Mouse (Mus musculus) neural tube, embryonic 11.5 days (tissue): ENCODE measurements around the gene Gyg. TPM values are rescaled to one million over a fixed set of nuclear protein-coding genes. Genes with fewer than 3 reads are reported as not detected.

Source experiments
- ATAC-seq: fragments of 200-750 bp; cut with Nextera tagmentation; 2 replicates; pipeline ENCODE4 v1.8.0; 2017; ENCODE audit warnings: moderate number of reproducible peaks, mild to moderate bottlenecking, moderate TSS enrichment, moderate library complexity; ENCODE audit not compliant: insufficient read depth, low FRiP score, low TSS enrichment
- DNase-seq: peaks from one replicate; pipeline ENCODE4 v3.0.0-alpha.2; 2015; ENCODE audit warnings: low spot score
- H3K27ac ChIP-seq: fragments of 300-500 bp; sonication (generic); 2 replicates; pipeline ENCODE4 v1.5.1; 2014; ENCODE audit warnings: low read depth, mild to moderate bottlenecking, low read length
- H3K27me3 ChIP-seq: fragments of 300-500 bp; sonication (generic); 2 replicates; pipeline ENCODE4 v1.6.1; 2014; ENCODE audit warnings: mild to moderate bottlenecking, low read length, mixed read lengths; ENCODE audit not compliant: control insufficient read depth, insufficient read depth
- H3K36me3 ChIP-seq: fragments of 300-500 bp; sonication (generic); 2 replicates; pipeline ENCODE4 v1.6.1; 2014; ENCODE audit warnings: mild to moderate bottlenecking, low read length, moderate library complexity, mixed read lengths; ENCODE audit not compliant: control insufficient read depth, insufficient read depth
- H3K4me1 ChIP-seq: fragments of 300-500 bp; sonication (generic); 2 replicates; pipeline ENCODE4 v1.6.1; 2014; ENCODE audit warnings: low read length, mixed read lengths; ENCODE audit not compliant: control insufficient read depth, insufficient read depth
- H3K4me2 ChIP-seq: fragments of 300-500 bp; sonication (generic); 2 replicates; pipeline ENCODE4 v1.6.1; 2014; ENCODE audit warnings: low read depth, mild to moderate bottlenecking, moderate library complexity
- H3K4me3 ChIP-seq: fragments of 300-500 bp; sonication (generic); 2 replicates; pipeline ENCODE4 v1.5.1; 2014; ENCODE audit warnings: low read depth, low read length
- H3K9ac ChIP-seq: fragments of 300-500 bp; sonication (generic); 2 replicates; pipeline ENCODE4 v1.6.1; 2014; ENCODE audit warnings: mild to moderate bottlenecking, low read length
- H3K9me3 ChIP-seq: fragments of 300-500 bp; sonication (generic); 2 replicates; pipeline ENCODE4 v1.6.1; 2016; ENCODE audit warnings: low read length; ENCODE audit not compliant: control insufficient read depth
- WGBS: fragments of 180-500 bp; shearing (Covaris S2); extraction: QIAGEN DNeasy Blood & Tissue Kit; methylation state at CpG from one replicate; pipeline ENCODE4 v1.1.7; 2014; 5-methylcytosine and 5-hydroxymethylcytosine counted together
- polyA plus RNA-seq: library from polyadenylated mRNA; unstranded; fragments of >200 nt; fragmentation: Nextera tagmentation; extraction: Ambion mirVana; gene quantifications from 2 replicates; pipeline ENCODE4 v1.2.1, GENCODE M21; 2014

Gene Gyg
- polyA plus RNA-seq, 1 experiment from 2014 or later = 32.5 TPM

DNA sequence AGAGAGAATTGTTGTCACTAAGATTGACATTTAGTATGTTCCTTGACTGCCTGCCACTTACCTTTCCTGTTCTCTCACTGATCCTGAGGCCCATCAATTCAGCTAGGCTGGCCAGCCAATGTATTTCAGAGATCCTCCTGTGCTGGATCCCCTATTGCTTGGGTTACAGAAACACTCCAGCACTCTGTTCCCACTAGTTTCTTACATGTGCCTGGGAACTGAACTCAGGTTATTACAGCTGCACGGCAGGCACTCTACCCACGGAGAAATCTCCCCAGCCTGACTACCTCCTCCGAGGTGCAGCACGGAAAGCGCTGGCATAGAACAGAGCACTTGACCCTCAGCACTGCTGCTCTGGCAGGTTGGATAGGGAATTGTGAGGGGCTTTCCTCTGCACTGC lies 7.5 kb downstream of the Gyg start:
- no peak overlapping the region for H3K9ac ChIP-seq
- no peak overlapping the region for H3K4me3 ChIP-seq
- no peak overlapping the region for H3K4me2 ChIP-seq
- no peaks in the 10 kb centered on the region for H3K4me1 ChIP-seq
- no peak for DNase-seq
- H3K36me3 ChIP-seq = no peaks in the 10 kb centered on the region
- no peaks in the 10 kb centered on the region for H3K27me3 ChIP-seq
- H3K9me3 ChIP-seq = no peaks in the 10 kb centered on the region
- WGBS = 89% methylated on average over 5 of the region's 5 CpGs
- no peak overlapping the region for H3K27ac ChIP-seq
- no peak for ATAC-seq

DNA sequence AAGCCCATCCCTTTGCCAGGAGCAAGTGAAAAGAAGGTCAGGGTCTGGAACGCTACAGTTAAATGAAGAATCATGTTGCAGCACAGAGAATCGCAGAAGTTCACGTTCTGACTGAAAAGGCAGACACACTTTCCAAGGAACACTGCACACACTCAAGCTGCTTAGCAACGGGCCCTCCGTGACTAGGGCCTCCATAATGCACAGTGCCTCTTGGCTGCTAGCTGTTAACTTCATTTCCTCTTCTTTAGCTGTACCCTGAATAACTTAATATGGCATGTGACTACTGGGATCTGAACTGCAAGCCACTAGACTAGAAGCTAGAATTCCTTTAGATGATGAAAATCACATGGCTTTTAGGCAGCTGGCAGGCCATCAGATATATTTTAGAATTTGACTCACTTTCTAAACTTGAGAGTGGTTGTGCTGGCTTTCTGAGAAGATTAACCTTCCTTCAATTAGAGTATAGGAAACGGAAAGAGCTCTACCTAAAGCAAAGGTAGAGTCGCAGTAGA lies 8.2 kb downstream of the Gyg start:
- Histone ChIP-seq H3K9ac (no peak overlapping the region), H3K36me3 (no peaks in the 10 kb centered on the region), H3K27me3 (no peaks in the 10 kb centered on the region), H3K4me3 (no peak overlapping the region), H3K27ac (no peak overlapping the region), H3K4me1 (no peaks in the 10 kb centered on the region), H3K9me3 (no peaks in the 10 kb centered on the region), H3K4me2 (no peak overlapping the region)
- WGBS = 76% methylated on average over 7 of the region's 7 CpGs
- DNase-seq (no peak), ATAC-seq (no peak)

DNA sequence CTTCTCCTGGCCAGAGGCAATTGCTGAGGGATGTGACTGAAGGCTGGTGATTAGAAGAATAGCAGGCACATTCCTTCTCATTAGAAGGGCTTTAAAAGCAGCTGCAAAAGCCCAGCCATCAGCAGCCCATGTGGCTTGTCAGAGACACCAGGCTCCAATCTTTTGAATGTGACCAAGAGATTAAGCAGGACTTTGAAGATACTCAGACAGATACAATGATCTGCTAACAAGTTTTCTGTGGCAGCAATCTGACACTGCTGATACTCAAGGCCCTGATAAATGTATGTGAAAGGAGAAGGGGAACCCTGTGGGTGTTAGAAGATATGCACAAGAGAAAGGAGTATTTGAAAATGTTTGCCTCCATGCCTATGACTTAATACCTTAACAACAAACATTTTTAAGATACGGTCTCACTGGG lies 9.4 kb downstream of the Gyg start:
- 88% methylated on average over 1 of the region's 1 CpGs for WGBS

DNA sequence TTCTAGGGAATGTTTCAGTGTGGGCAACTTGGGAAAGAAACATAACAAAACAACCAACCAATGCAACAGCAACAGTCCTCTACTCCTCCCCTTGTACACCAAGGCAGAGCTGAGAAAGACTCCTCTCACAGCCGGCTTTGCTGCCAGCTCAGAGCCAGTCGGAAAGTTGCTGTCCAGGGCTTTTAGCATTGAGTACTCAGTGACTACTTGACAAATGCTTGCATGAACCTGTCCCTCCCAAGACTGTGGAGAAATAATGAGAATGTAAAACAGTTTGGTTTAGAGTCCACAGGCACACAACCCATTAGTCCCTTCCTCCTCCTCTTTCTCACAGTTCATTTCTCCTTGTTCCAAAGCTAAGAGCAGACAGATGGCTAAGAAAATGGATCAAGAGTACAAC lies 10.7 kb downstream of the Gyg start:
- no peak for ATAC-seq
- Histone ChIP-seq H3K9me3 (no peaks in the 10 kb centered on the region), H3K9ac (no peak overlapping the region), H3K36me3 (no peaks in the 10 kb centered on the region), H3K27me3 (no peaks in the 10 kb centered on the region), H3K4me3 (no peak overlapping the region), H3K4me2 (no peak overlapping the region), H3K27ac (no peak overlapping the region), H3K4me1 (no peaks in the 10 kb centered on the region)
- WGBS = 40% methylated on average over 2 of the region's 2 CpGs
- no peak for DNase-seq

More for the DNA sequence above, 9.4 kb downstream of the Gyg start:
- Histone ChIP-seq H3K4me2 (no peak overlapping the region), H3K4me3 (no peak overlapping the region), H3K9me3 (no peaks in the 10 kb centered on the region), H3K36me3 (no peaks in the 10 kb centered on the region), H3K9ac (no peak overlapping the region), H3K27ac (no peak overlapping the region), H3K27me3 (no peaks in the 10 kb centered on the region), H3K4me1 (no peaks in the 10 kb centered on the region)
- no peak for DNase-seq
- no peak for ATAC-seq

DNA sequence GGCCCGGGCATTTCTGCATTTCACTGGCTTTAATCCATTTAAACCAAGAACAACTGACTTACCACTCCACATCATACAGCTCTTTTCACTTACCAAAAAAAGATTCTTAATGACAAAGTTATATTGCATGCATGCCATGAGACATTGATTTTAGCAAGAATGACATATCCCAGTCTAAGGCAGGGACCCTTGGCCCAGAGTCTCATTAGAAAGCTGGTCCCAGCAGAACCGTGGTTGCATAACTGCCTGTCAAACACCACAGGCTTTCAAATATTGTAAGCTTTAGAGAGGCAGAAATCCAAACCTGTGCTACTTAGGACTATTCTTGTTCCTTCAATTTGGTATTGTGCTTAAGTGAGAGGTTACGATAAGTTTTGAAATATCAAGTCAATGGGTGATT lies 11.4 kb downstream of the Gyg start:
- H3K36me3 ChIP-seq = no peaks in the 10 kb centered on the region
- no peaks in the 10 kb centered on the region for H3K4me1 ChIP-seq
- WGBS = 84% methylated on average over 3 of the region's 3 CpGs
- DNase-seq (no peak), ATAC-seq (no peak)
- no peaks in the 10 kb centered on the region for H3K9me3 ChIP-seq
- H3K4me3 ChIP-seq = no peak overlapping the region
- no peak overlapping the region for H3K27ac ChIP-seq
- H3K4me2 ChIP-seq = no peak overlapping the region
- no peaks in the 10 kb centered on the region for H3K27me3 ChIP-seq
- no peak overlapping the region for H3K9ac ChIP-seq

DNA sequence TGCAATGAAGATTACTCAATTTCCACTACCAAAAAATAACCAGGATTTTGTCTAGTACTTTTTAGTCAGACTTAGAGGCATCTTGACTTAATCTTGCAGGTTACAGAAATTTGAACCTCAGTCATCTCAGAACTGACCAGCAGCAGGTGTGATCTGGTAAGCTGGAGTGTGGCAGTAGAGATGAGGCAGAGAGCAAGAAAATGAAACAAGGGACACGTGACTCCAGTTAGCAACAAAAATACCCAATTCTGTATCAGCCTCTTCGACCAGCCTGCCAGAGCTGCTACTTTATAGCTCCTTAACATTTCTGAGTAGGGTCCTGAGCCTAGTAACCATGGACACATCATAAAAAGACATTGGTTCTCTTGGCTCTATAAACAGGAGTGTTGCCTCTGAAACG lies 12.5 kb downstream of the Gyg start:
- no peaks in the 10 kb centered on the region for H3K36me3 ChIP-seq
- 67% methylated on average over 3 of the region's 3 CpGs for WGBS
- DNase-seq = no peak
- no peak overlapping the region for H3K4me2 ChIP-seq
- ATAC-seq = no peak
- no peaks in the 10 kb centered on the region for H3K4me1 ChIP-seq
- no peaks in the 10 kb centered on the region for H3K9me3 ChIP-seq
- H3K4me3 ChIP-seq = no peak overlapping the region
- no peaks in the 10 kb centered on the region for H3K27me3 ChIP-seq
- H3K27ac ChIP-seq = no peak overlapping the region
- H3K9ac ChIP-seq = no peak overlapping the region

DNA sequence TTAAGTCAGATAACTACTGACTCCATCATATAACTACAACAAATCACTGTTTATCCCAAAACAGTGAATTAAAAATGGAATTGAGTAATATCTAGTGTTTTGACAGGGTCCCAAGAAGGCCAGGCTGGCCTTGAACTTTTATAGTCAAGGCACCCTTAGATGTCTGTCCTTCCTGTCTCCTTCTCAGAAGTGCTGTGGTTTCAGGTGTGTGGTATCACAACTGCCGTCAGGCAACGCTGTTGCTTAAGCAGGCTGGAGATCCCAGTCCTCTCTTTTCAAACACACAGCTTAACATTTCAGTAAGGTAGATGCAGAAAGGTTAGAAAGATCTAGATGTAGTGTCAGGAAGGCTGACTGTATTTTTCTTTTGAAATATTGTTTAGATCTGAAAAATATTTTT lies 13.0 kb downstream of the Gyg start:
- Histone ChIP-seq H3K4me2 (no peak overlapping the region), H3K27me3 (no peaks in the 10 kb centered on the region), H3K27ac (no peak overlapping the region), H3K9ac (no peak overlapping the region), H3K36me3 (no peaks in the 10 kb centered on the region), H3K9me3 (no peaks in the 10 kb centered on the region), H3K4me3 (no peak overlapping the region), H3K4me1 (no peaks in the 10 kb centered on the region)
- no peak for ATAC-seq
- DNase-seq = no peak
- WGBS = 88% methylated on average over 2 of the region's 2 CpGs

DNA sequence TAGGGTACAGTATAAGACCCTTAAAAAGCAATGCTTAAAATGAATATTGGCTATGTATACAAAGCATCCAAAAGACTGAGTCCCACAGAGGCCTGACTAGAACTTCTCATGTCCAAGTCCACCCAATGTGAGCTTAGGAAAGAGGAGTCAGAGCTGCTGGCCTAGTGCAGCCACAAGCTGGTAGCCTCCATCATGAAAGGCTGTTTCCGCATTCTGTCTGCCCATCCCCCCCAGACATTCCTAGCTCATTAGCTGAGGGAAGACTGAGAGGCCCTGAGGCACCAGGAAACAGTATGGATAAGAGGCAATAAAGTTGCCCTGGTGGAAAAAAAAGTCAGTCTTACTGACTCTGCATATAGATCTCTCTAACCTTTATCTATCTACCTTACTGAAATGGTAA lies 13.4 kb downstream of the Gyg start:
- WGBS = 26% methylated on average over 1 of the region's 1 CpGs
- H3K4me2 ChIP-seq = no peak overlapping the region
- no peaks in the 10 kb centered on the region for H3K36me3 ChIP-seq
- H3K4me1 ChIP-seq = no peaks in the 10 kb centered on the region
- DNase-seq = no peak
- H3K9ac ChIP-seq = no peak overlapping the region
- ATAC-seq = no peak
- no peaks in the 10 kb centered on the region for H3K9me3 ChIP-seq
- H3K27ac ChIP-seq = no peak overlapping the region
- H3K4me3 ChIP-seq = no peak overlapping the region
- no peaks in the 10 kb centered on the region for H3K27me3 ChIP-seq

DNA sequence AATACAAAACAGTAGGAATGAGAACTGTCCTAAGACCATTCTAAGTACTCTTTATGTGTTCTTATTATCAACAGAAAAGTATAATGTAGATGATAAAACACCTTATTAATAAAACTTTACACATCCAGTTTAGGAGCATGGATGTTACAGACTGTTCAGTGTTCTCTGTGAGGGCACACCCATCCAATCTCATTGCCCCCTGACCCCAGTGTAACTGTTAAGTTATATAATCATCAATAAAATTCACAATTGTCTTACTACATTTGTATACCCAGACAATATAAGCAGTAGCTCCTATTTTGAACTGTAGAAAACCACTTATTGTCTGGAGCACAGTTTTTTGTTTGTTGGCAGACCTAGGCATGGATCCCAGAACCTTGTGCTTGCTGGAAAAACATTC lies 13.9 kb downstream of the Gyg start:
- Histone ChIP-seq H3K9me3 (no peaks in the 10 kb centered on the region), H3K27ac (no peak overlapping the region), H3K36me3 (no peaks in the 10 kb centered on the region), H3K4me2 (no peak overlapping the region), H3K4me1 (no peaks in the 10 kb centered on the region), H3K9ac (no peak overlapping the region), H3K4me3 (no peak overlapping the region), H3K27me3 (no peaks in the 10 kb centered on the region)
- DNase-seq (no peak), ATAC-seq (no peak)
